Mouse (Mus musculus): ENCODE results near the gene Slc22a18. TPM values are rescaled to one million over a fixed set of nuclear protein-coding genes. Genes with fewer than 3 reads are reported as not detected.

The Slc22a18 gene
- polyA plus RNA-seq, 1 experiment from 2014 or later, result 18.6 TPM

GRCm38 (mm10) chr7:143548231-143548961, 74.9 kb downstream of the Slc22a18 start:
- H3K27me3 ChIP-seq (ENCODE audit: insufficient read depth, low read length), result no peaks in the 10 kb centered on the region
- WGBS (ENCODE audit: insufficient replicate concordance), result under 1% methylated on average over 50 of the region's 63 CpGs
- no peaks in the 10 kb centered on the region for H3K9me3 ChIP-seq (ENCODE audit: low read length)
- peak overlapping the region; percentile 92 for H3K4me2 ChIP-seq (ENCODE audit: low read depth, low read length)
- ATAC-seq (peak; percentile 81), DNase-seq (no peak)
- TF ChIP-seq EP300 (IDR thresholded peaks at IDR 0.05; ENCODE audit: low read depth) (no peak), CTCF (IDR thresholded peaks at IDR 0.05; ENCODE audit: low read depth) (no peak)
- peak overlapping the region; percentile 90 for H3K9ac ChIP-seq (replicated peaks)
- H3K4me3 ChIP-seq (ENCODE audit: low read depth, low read length), result peak overlapping the region; percentile 87
- H3K36me3 ChIP-seq (replicated peaks; ENCODE audit: insufficient read depth, low read length), result peaks cover 8% of the 10 kb centered on the region
- peaks cover 32% of the 10 kb centered on the region; the same call in 1 of the 2 replicates for H3K4me1 ChIP-seq (ENCODE audit: insufficient read depth)
- H3K27ac ChIP-seq (ENCODE audit: low read depth), result peak overlapping the region; percentile 96

Other genes starting within 250 kb of the Slc22a18 start
- 36.4 and 52.4 TPM in 2 replicates for gene Cdkn1c, start 12.7 kb upstream of the Slc22a18 start, polyA plus RNA-seq (2015; fragmentation: Nextera tagmentation; extraction: Ambion mirVana)
- 10.5 and 10.8 TPM in 2 replicates for gene Phlda2, start 29.4 kb downstream of the Slc22a18 start, polyA plus RNA-seq (2015; fragmentation: Nextera tagmentation; extraction: Ambion mirVana)
- 55.7 and 61.2 TPM in 2 replicates for gene Nap1l4, start 75.4 kb downstream of the Slc22a18 start, polyA plus RNA-seq (2015; fragmentation: Nextera tagmentation; extraction: Ambion mirVana)
- 18.1 and 22.7 TPM in 2 replicates for gene Cars, start 126.4 kb downstream of the Slc22a18 start, polyA plus RNA-seq (2015; fragmentation: Nextera tagmentation; extraction: Ambion mirVana)
- 1.8 and 2.0 TPM in 2 replicates for gene Tnfrsf26, start 155.0 kb downstream of the Slc22a18 start, polyA plus RNA-seq (2015; fragmentation: Nextera tagmentation; extraction: Ambion mirVana)
- gene Tnfrsf22, start 175.9 kb downstream of the Slc22a18 start, polyA plus RNA-seq (2015; fragmentation: Nextera tagmentation; extraction: Ambion mirVana), result 0.95 and 1.3 TPM in 2 replicates
- gene Tnfrsf23, start 212.1 kb downstream of the Slc22a18 start, polyA plus RNA-seq (2015; fragmentation: Nextera tagmentation; extraction: Ambion mirVana), result 0.90 and 1.1 TPM in 2 replicates